Mouse (Mus musculus): ENCODE results near the gene 4930404N11Rik. TPM values are rescaled to one million over a fixed set of nuclear protein-coding genes. Genes with fewer than 3 reads are reported as not detected.

Gene 4930404N11Rik
- total RNA-seq, 2 experiments from 2014 or later: 1.00 to 1.3 TPM

DNA sequence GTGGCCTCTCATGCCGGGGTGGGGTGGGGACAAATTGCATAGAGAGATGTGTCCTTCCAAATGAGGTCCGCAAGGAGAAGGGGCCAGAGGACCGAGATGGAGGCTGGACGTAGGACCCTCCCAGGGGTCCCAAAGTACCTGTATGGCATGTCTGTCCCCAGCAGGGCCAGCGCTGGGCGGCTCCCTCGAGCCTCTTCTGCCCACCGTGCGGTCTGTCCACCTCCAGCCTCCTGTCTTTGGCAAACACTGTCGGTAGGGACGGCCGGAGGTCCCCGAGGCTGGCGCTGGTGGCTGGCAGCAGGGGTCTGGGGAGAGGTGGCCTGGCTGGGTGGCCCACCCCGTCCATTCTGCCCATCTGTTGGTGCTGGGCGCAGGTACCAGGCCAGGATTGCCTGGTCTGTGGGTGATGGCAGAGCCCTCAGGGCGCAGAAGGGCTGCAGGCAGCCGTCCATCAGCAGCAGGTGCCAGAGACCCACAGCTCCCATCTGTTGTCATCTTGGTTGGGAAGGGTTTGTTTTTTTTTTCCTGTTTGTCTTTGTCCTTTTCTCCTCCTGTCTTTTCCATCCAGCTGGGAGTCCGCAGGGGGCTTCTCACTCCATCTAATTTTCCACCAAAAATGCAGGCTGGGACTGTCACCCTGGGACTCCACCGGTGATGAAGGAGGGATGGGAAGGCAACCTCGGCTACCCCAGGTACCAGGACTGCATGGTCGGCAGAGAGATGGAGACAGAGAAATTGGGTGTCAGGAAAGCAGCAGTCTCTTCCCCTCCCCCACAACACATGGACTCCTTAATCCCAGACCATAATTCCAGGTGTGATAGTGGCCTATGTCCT lies 35.0 kb upstream of the 4930404N11Rik start:
- Histone ChIP-seq H3K4me3 (peak overlapping the region; percentile 31), H3K27ac (peak overlapping the region; percentile 85)
- TF ChIP-seq CTCF (IDR thresholded peaks at IDR 0.05): no peak
- DNase-seq (ENCODE audit: extremely low spot score in 1 of 2, low spot score in 2 of 2): no peak
- intact Hi-C loops (cut with DNase I): no loop called here

DNA sequence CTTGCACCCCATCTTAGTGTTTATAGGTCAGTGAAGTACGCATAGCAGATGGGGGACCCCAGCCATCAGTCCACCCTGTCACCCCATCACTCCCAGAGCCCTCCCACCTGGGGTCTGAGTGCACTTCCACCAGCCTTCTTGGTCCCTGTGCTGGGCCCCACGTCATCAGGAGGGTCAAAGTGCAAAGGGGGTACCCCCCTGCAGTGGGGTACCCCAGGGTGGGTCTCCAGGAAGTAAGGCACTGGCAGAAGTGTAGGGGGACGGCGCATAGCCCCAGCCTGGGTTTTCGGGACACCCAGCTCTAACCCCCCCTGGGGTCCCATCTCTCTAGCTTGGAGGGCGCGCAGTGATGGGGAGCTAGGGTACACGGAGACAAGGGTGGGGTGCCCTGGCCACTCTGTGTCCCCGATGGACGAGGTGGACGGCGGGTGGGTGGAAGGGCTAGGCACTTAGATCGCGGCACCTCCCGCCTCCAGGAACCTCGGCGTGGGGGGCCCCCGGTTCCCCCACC lies 34.2 kb upstream of the 4930404N11Rik start:
- H3K27ac ChIP-seq: no peak overlapping the region
- TF ChIP-seq CTCF (IDR thresholded peaks at IDR 0.05): no peak
- intact Hi-C loops (cut with DNase I): no loop called here
- DNase-seq (ENCODE audit: extremely low spot score in 1 of 2, low spot score in 2 of 2): no peak
- no peak overlapping the region; the same call in 1 of the 2 replicates for H3K4me3 ChIP-seq

DNA sequence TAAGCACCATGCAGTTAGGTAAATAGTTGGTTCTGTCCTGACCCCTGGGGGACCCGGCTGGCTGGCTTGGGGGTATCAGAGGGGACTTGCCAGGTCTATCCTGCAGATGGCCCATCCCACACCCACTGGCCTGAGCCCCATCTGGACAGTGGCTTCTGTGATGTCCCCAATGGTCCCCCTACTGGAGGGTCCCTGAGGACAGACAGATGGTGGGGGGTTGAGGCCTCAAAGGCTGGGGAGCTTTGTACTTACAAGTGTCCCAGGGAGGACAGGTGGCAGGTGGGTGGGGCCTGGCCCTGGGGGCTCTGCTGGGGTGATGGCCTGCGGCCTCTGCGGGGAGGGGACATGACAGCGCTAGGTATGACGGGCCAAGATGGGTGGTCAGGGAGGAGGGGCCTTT lies 33.7 kb upstream of the 4930404N11Rik start:
- Histone ChIP-seq H3K27ac (no peak overlapping the region), H3K4me3 (no peak overlapping the region)
- TF ChIP-seq CTCF (IDR thresholded peaks at IDR 0.05): no peak
- no peak for DNase-seq (ENCODE audit: extremely low spot score in 1 of 2, low spot score in 2 of 2)
- intact Hi-C loops (cut with DNase I): no loop called here

DNA sequence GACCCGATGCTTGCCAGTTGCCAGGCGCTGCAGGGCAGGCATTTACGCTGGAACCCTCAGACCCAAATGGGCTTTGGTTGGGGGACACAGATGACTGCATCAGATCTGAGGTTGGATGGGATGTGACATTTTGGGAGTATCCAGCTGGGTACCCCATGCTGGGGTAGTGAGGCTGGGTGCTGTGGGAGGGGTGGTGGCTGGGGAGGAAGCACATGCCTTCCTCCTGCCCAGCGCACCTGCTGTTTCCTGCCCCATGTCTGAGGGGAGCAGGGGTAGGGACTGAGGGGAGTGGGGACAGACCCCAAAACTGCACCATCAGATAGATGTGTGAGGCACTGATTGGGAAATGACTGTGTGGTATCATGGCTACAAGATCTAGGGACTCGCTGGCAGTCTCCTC lies 31.1 kb upstream of the 4930404N11Rik start:
- intact Hi-C loops (cut with DNase I): no loop called here
- no peak for TF ChIP-seq CTCF (IDR thresholded peaks at IDR 0.05)
- Histone ChIP-seq H3K4me3 (no peak overlapping the region), H3K27ac (no peak overlapping the region)
- DNase-seq (ENCODE audit: extremely low spot score in 1 of 2, low spot score in 2 of 2): no peak

DNA sequence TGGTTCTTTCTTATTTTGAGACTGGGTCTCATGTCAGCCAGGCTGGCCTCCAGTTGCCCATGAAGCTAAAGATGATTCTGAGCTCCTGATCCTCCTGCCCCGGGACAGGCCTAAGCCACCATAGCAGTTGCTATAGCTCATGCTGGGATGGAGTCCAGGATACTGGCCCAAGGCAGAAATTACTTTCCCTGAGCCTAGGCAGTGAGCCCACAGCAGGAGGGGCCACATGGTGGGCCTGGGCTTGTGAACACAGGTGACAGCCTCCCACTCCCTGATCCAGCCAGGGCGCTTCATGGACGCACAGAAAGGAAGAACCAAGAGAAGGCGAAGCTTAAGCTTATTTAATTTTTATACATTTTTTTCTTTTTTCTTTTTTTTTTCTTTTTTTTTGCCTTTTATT lies 30.2 kb upstream of the 4930404N11Rik start:
- intact Hi-C loops (cut with DNase I): loop anchor here (1.0 kb wide), 1 partner anchor 54 kb away; no protein-coding TSS in a partner anchor
- no peak for DNase-seq (ENCODE audit: extremely low spot score in 1 of 2, low spot score in 2 of 2)

DNA sequence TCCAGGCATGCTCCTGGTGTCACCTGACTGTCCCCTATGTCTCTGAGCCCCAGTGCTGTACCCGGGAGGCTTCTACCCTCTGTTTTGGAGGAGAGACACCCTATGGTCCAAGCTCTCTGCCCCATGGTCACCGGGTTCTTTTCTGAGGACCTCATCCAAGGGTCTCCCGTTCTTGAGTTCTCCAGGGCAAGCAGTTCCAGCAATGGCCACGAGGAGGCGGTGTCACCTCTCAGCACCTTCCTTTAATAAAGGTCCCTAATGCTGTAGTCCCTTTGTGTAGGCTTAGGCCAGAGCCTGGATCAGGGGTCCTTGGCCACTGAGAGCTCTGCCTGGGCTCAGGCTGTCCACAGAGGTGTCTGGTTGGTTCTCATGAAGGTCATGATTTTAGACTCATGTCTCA lies 29.5 kb upstream of the 4930404N11Rik start:
- peak; percentile 58 to 63 for DNase-seq (ENCODE audit: extremely low spot score in 1 of 2, low spot score in 2 of 2)

More for the DNA sequence above, 30.2 kb upstream of the 4930404N11Rik start:
- no peak overlapping the region for H3K4me3 ChIP-seq
- H3K27ac ChIP-seq: no peak overlapping the region
- no peak for TF ChIP-seq CTCF (IDR thresholded peaks at IDR 0.05)

DNA sequence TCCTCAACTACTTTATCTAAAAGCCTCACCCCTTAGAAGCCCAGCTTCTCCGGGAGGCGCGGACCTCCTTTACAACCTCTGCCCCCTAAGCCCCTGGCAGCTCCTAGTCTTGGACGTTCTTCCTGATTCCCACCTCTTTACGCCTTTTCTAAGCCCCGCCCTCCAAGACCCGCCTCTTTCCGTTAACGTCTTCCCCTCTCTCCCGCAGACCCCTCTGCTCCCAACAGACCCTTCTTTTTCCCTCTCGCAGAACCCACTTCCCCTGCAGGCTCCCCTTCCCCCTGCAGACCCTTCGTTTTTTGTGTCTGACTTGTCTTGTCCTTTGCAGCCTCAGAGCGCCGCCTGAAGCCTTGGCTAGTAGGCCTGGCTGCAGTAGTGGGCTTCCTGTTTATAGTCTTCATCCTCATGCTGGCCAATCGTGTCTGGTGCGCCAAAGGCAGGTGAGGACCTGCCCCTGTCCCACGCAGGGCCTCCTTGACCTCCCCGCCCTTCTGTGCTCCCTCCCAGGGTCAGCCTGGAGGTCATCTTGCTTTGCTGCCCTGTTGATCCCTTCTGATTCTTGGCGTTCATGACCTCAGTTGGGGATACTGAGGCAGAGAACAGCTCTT lies 27.9 kb upstream of the 4930404N11Rik start:
- no peak overlapping the region for H3K4me3 ChIP-seq
- no peak for DNase-seq (ENCODE audit: extremely low spot score in 1 of 2, low spot score in 2 of 2)
- intact Hi-C loops (cut with DNase I): no loop called here
- no peak overlapping the region; the same call in 1 of the 2 replicates for H3K27ac ChIP-seq
- TF ChIP-seq CTCF (IDR thresholded peaks at IDR 0.05): no peak

More for the DNA sequence above, 29.5 kb upstream of the 4930404N11Rik start:
- Histone ChIP-seq H3K27ac (no peak overlapping the region), H3K4me3 (no peak overlapping the region)
- peak; percentile 96 for TF ChIP-seq CTCF (IDR thresholded peaks at IDR 0.05)
- intact Hi-C loops (cut with DNase I): loop anchor here (1.0 kb wide), 1 partner anchor 55 kb away; no protein-coding TSS in a partner anchor

DNA sequence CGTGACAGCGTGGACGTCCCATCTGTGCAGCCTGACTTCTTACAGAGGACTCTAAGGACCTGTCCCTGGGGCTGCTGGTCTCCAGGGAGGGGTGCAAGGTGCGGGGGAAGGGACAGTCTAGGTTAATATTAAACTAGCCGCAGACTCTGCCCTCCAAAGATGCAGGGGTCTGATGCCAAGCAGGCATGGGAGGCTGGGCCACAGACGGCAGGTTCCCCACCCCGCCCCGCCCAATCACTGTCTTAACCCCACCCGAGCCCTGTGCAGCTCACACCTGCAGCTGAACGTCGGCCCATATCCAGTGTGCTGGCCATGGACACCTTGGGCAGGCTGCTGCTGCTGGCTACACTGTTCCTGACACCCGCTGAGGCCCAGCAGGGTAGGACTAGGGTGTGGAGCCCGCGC lies 27.2 kb upstream of the 4930404N11Rik start, which contains the start of gene Smim24:
Smim24 (plus strand) TSS at position 271 of the 405 bp plus-strand sequence.
- intact Hi-C loops (cut with DNase I): no loop called here
- no peak for DNase-seq (ENCODE audit: extremely low spot score in 1 of 2, low spot score in 2 of 2)
- TF ChIP-seq CTCF (IDR thresholded peaks at IDR 0.05): no peak
- no peak within 1 kb of the TSS; the same call in 1 of the 2 replicates for H3K27ac ChIP-seq
- no peak within 1 kb of the TSS for H3K4me3 ChIP-seq

DNA sequence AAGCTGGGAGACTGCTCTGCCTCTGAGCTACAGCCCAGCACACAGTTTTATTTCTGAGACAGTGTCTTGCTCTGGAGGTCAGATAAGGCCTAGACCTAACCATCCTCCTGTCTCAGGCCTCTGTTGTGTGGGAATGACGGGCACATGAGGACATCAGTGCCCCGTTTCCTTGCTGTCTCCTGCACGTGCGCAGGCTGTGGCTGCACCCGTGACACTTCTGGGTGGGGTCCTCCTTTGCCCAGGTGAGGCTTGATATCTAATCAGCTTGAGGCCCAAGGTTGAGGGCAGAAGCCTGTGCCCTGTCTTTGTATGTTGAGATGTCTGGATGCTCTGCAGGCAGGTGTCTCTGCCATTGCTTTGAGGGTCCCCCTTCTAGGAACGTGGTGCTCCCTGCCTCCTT lies 26.7 kb upstream of the 4930404N11Rik start:
- intact Hi-C loops (cut with DNase I): no loop called here
- no peak for TF ChIP-seq CTCF (IDR thresholded peaks at IDR 0.05)
- DNase-seq (ENCODE audit: extremely low spot score in 1 of 2, low spot score in 2 of 2): no peak

DNA sequence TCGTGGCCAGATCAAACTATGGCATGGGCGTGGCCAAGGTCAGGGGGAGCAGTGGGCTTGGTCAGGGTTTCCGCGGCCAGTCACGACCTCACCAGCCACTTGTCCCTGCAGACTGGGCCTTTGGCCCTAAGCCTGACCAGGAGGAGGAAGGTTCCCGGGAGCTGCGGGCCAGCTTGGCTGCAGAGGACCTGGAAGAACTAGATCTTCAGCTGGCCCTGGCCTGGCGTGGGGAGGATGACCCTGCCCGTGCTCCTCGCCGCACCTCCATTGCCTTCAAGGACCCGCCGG lies 25.0 kb upstream of the 4930404N11Rik start:
- Histone ChIP-seq H3K27ac (no peak overlapping the region), H3K4me3 (no peak overlapping the region)
- TF ChIP-seq CTCF (IDR thresholded peaks at IDR 0.05): no peak
- intact Hi-C loops (cut with DNase I): no loop called here
- no peak for DNase-seq (ENCODE audit: extremely low spot score in 1 of 2, low spot score in 2 of 2)

More for the DNA sequence above, 26.7 kb upstream of the 4930404N11Rik start:
- Histone ChIP-seq H3K4me3 (no peak overlapping the region), H3K27ac (no peak overlapping the region)

DNA sequence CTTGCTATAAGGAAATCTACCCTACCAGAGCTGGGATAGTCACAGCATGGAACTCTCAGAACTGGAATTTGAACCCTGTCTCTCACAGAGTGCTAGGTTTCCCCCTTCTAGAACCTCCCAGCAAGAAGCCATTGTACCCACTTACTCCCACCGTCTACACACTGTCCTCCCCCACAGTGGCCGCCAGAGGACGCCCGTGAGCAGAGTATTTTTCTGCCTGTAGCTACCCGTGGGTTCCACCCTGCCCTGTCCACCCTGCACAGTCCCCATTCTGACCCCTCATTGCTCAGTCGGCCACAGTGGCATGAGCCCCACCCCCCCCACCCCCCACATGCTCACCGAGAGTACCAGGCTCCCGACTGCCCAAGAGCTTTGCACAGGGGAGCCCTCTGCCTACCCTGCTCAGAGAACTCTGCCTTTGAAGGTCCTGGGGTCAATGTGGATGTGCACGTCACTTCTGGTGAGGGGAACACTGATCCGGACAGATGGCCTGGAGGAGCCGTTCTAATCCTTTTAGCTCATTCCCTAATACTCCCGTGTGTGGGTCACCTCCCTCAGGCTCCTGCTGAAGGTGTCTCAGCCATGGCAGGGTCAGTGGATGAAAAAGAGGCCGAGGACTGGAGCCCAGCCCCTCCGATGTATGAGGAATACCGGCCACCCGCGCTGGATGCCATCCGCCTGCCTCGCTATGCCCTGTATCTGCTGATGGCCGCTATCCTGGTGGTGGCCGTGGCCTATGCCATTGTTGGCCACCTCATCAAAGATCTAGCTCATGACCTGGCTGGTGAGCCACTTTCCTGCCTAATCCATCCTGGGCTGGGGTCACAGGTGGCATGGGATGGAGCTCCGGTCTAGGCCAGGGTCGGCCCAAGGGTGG lies 24.4 kb upstream of the 4930404N11Rik start:
- DNase-seq (ENCODE audit: extremely low spot score in 1 of 2, low spot score in 2 of 2): peak; percentile 70 to 79
- intact Hi-C loops (cut with DNase I): loop anchor here (1.0 kb wide), 1 partner anchor 60 kb away; no protein-coding TSS in a partner anchor
- no peak overlapping the region for H3K4me3 ChIP-seq
- H3K27ac ChIP-seq: no peak overlapping the region
- TF ChIP-seq CTCF (IDR thresholded peaks at IDR 0.05): peak; percentile 94
